Mouse (Mus musculus): ENCODE data around the gene Polr2g. TPM values are rescaled to one million over a fixed set of nuclear protein-coding genes. Genes with fewer than 3 reads are reported as not detected.

Gene Polr2g
- total and polyA plus RNA-seq, 3 experiments = 181 to 188 TPM; not detected in 1

DNA sequence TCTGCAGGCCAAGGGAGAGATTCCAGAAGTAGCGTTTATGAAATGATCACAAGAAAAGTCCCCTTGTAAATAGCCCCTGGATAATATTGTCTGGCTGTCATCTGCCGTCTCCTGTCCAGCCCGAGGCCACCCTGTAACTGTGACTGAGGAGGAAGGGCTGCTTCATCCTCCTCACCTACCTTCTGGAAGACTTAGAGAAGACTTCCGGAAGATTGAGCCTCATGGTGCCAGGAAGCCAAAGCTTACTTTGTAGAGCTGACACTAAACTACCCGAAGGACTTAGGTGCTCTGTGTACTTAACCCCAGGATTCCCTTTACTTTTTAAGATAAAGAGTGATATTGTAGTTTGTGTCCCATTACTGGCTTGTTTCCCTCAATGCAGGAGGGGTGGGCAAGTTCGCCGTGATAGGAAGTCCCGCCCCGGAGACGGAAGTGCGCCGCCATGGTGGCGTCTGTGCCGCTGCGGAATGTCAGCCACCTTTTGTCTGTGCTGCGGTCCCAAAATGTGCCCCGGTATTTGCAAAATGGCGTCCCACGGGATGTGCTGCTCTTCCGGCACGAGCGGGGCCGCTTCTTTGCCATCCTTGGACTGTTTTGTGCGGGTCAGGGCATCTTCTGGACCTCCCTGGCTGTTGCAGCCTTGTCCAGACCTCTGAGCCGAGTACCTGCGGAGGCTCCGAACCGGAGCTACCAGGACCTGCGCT, 27.7 kb downstream of the Polr2g start, which contains the start of gene Tmem223:
Gene Tmem223, plus strand, starts transcription at position 430 of the 704 bp plus-strand sequence.
- Histone ChIP-seq H3K36me3 (ENCODE audit: control insufficient read depth in 1 of 2, insufficient read depth in 2 of 2, low read length in 2 of 2) (peaks cover 19 to 23% of the 10 kb centered on the region in 2 experiments), H3K79me2 (ENCODE audit: control insufficient read depth, insufficient read depth, low read length, poor library complexity) (peaks cover 21% of the 10 kb centered on the region), H3K4me1 (ENCODE audit: control insufficient read depth in 1 of 2, insufficient read depth in 2 of 2, low read length in 2 of 2) (peaks cover 0 to 14% of the 10 kb centered on the region in 2 experiments; a peak in 2 of 4 replicates), H3K27ac (ENCODE audit: control insufficient read depth, low read depth, low read length) (no peak within 1 kb of the TSS), H3K9me3 (replicated peaks; ENCODE audit: insufficient read depth, low read length) (no peaks in the 10 kb centered on the region), H3K27me3 (ENCODE audit: control insufficient read depth in 1 of 2, insufficient read depth in 2 of 2, low read length in 2 of 2) (no peaks in the 10 kb centered on the region), H3K4me3 (ENCODE audit: control insufficient read depth in 1 of 2, insufficient read depth in 1 of 2, low read depth in 2 of 2, low read length in 2 of 2) (no peak within 1 kb of the TSS), H3K9ac (ENCODE audit: control insufficient read depth, low read depth, low read length, poor library complexity, severe bottlenecking) (no peak within 1 kb of the TSS)
- DNase-seq (ENCODE audit: low read depth, low spot score) = no peak
- TF ChIP-seq ELF1 (IDR thresholded peaks at IDR 0.05; ENCODE audit: low read depth, low read length) (no peak), BHLHE40 (IDR thresholded peaks at IDR 0.05; ENCODE audit: borderline replicate concordance, low read depth, low read length) (no peak), ZC3H11A (IDR thresholded peaks at IDR 0.05; ENCODE audit: low read depth, low read length) (no peak), SMC3 (IDR thresholded peaks at IDR 0.05; ENCODE audit: low read depth, low read length) (no peak), POLR2A (IDR thresholded peaks at IDR 0.05; ENCODE audit: control insufficient read depth in 1 of 2, insufficient read depth in 1 of 2, low read depth in 1 of 2, low read length in 2 of 2, poor library complexity in 1 of 2) (no peak), UBTF (IDR thresholded peaks at IDR 0.05; ENCODE audit: borderline replicate concordance, insufficient read depth, low read depth, low read length) (no peak), MEF2A (IDR thresholded peaks at IDR 0.05; ENCODE audit: extremely low read depth, insufficient replicate concordance, low read depth, low read length, poor library complexity, severe bottlenecking) (no peak), CHD2 (IDR thresholded peaks at IDR 0.05; ENCODE audit: low read length) (no peak), NELFE (IDR thresholded peaks at IDR 0.05; ENCODE audit: low read depth, low read length) (no peak), CTCF (IDR thresholded peaks at IDR 0.05 in 2 of 3, conservative IDR thresholded peaks at IDR 0.05 in 1 of 3; ENCODE audit: control insufficient read depth in 1 of 3, insufficient read depth in 1 of 3, low read depth in 2 of 3, low read length in 3 of 3, poor library complexity in 1 of 3, severe bottlenecking in 1 of 3) (no peak), MAZ (IDR thresholded peaks at IDR 0.05; ENCODE audit: low read depth, low read length) (no peak), MYC (IDR thresholded peaks at IDR 0.05; ENCODE audit: low read depth, low read length) (no peak)

DNA sequence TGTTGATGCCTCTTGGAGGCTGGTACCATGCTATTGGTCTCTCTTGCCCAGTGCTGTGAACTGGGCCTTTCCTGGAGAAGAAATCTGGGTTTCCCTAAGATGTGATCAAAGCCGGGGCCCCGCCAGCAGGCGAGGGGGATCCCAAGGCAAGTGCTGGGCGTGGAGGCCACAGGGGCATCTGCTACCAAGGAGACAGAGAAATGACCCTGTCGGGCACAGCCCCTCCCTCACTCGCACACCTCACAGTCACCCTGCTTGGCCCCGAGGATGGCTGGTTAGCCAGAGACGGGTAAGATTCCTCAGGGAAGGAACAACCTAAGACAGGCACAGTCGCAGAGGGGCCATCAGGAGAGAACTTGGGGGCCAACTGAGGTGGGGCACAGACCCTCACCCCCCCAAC, 32.8 kb downstream of the Polr2g start:
- Histone ChIP-seq H3K9ac (ENCODE audit: control insufficient read depth, low read depth, low read length, poor library complexity, severe bottlenecking) (no peak overlapping the region), H3K27me3 (ENCODE audit: control insufficient read depth in 1 of 2, insufficient read depth in 2 of 2, low read length in 2 of 2) (no peaks in the 10 kb centered on the region), H3K9me3 (replicated peaks; ENCODE audit: insufficient read depth, low read length) (no peaks in the 10 kb centered on the region), H3K79me2 (ENCODE audit: control insufficient read depth, insufficient read depth, low read length, poor library complexity) (peaks cover 21% of the 10 kb centered on the region), H3K36me3 (ENCODE audit: control insufficient read depth in 1 of 2, insufficient read depth in 2 of 2, low read length in 2 of 2) (peaks cover under 1 to 48% of the 10 kb centered on the region in 2 experiments), H3K4me3 (ENCODE audit: control insufficient read depth in 1 of 2, insufficient read depth in 1 of 2, low read depth in 2 of 2, low read length in 2 of 2) (no peak overlapping the region), H3K27ac (ENCODE audit: control insufficient read depth, low read depth, low read length) (no peak overlapping the region), H3K4me1 (ENCODE audit: control insufficient read depth in 1 of 2, insufficient read depth in 2 of 2, low read length in 2 of 2) (no peaks in the 10 kb centered on the region)
- no peak for DNase-seq (ENCODE audit: low read depth, low spot score)
- TF ChIP-seq RAD21 (IDR thresholded peaks at IDR 0.05; ENCODE audit: low read depth, low read length) (no peak), MAZ (IDR thresholded peaks at IDR 0.05; ENCODE audit: low read depth, low read length) (no peak), ZKSCAN1 (IDR thresholded peaks at IDR 0.05; ENCODE audit: low read depth, low read length) (no peak), TBP (IDR thresholded peaks at IDR 0.05; ENCODE audit: low read depth, low read length) (no peak), MYC (IDR thresholded peaks at IDR 0.05; ENCODE audit: low read depth, low read length) (no peak), POLR2A (IDR thresholded peaks at IDR 0.05; ENCODE audit: control insufficient read depth in 1 of 2, insufficient read depth in 1 of 2, low read depth in 1 of 2, low read length in 2 of 2, poor library complexity in 1 of 2) (no peak), SMC3 (IDR thresholded peaks at IDR 0.05; ENCODE audit: low read depth, low read length) (no peak), NELFE (IDR thresholded peaks at IDR 0.05; ENCODE audit: low read depth, low read length) (no peak), MAFK (IDR thresholded peaks at IDR 0.05; ENCODE audit: borderline replicate concordance, low read depth, low read length) (no peak), ZMIZ1 (IDR thresholded peaks at IDR 0.05; ENCODE audit: low read depth, low read length) (no peak), USF2 (IDR thresholded peaks at IDR 0.05; ENCODE audit: borderline replicate concordance in 1 of 2, insufficient read depth in 1 of 2, low read depth in 1 of 2, low read length in 2 of 2) (no peak), POLR2AphosphoS2 (IDR thresholded peaks at IDR 0.05; ENCODE audit: low read length) (no peak)
